ENCODE assay signal across 26 mouse cellular contexts in the genomic region with DNA sequence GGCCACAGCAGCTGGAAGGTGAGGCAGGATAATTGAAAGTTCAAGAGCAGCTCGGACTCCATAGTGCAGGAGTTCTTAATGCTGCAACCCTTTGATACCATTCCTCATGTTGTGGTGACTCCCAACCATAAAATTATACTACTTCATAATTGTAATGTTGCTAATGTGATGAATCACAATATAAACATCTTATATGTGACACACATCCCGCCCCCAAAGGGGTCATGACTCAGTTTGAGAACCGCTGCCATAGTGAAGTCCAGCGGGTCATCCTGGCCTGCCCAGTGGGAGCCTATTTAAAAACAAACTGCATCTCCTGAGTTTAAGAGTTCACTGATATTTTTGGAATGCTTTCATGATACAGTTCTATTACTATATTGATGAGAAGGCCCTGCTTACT.
"Had no signal": no experiment of that assay in that cellular context is flagged by ENCODE, and none has a peak within 500 bp of the region (broad histone marks: within the 10 kb centered on the region; RNA-seq: fewer than 3 reads in every experiment).

No protein-coding gene starts in this region.

- H3K27ac ChIP-seq: embryonic facial prominence, embryonic 10.5 days; embryonic facial prominence, embryonic 12.5 days; embryonic facial prominence, embryonic 13.5 days; embryonic facial prominence, embryonic 15.5 days; forebrain, embryonic 10.5 days; forebrain, embryonic 12.5 days; forebrain, embryonic 13.5 days; forebrain, embryonic 15.5 days; gastrocnemius, adult 2 months; heart, adult 2 months had no signal

- H3K36me3 ChIP-seq: embryonic facial prominence, embryonic 10.5 days; embryonic facial prominence, embryonic 12.5 days; embryonic facial prominence, embryonic 13.5 days; embryonic facial prominence, embryonic 15.5 days; forebrain, embryonic 10.5 days; forebrain, embryonic 12.5 days; forebrain, embryonic 15.5 days had no signal

- H3K27me3 ChIP-seq: embryonic facial prominence, embryonic 15.5 days; forebrain, embryonic 13.5 days; forebrain, embryonic 15.5 days had no signal

- H3K4me1 ChIP-seq: embryonic facial prominence, embryonic 10.5 days; embryonic facial prominence, embryonic 12.5 days; embryonic facial prominence, embryonic 13.5 days; embryonic facial prominence, embryonic 15.5 days; forebrain, embryonic 12.5 days; forebrain, embryonic 13.5 days; forebrain, embryonic 15.5 days had no signal

- H3K4me2 ChIP-seq: embryonic facial prominence, embryonic 12.5 days; embryonic facial prominence, embryonic 13.5 days; embryonic facial prominence, embryonic 15.5 days; forebrain, embryonic 12.5 days; forebrain, embryonic 13.5 days; forebrain, embryonic 15.5 days had no signal

- H3K9ac ChIP-seq: embryonic facial prominence, embryonic 12.5 days; embryonic facial prominence, embryonic 13.5 days; embryonic facial prominence, embryonic 15.5 days; forebrain, embryonic 12.5 days; forebrain, embryonic 13.5 days; forebrain, embryonic 15.5 days; forebrain, postnatal 0 days had no signal

- H3K9me3 ChIP-seq: embryonic facial prominence, embryonic 10.5 days; embryonic facial prominence, embryonic 12.5 days; embryonic facial prominence, embryonic 13.5 days; embryonic facial prominence, embryonic 15.5 days; forebrain, embryonic 10.5 days; forebrain, embryonic 12.5 days; forebrain, embryonic 13.5 days; forebrain, embryonic 15.5 days had no signal

- DNase-seq: cerebellum, adult 9-11 months; cerebellum, postnatal 10 days; cerebellum, postnatal 14 days; cerebellum, postnatal 25 days; cerebellum, postnatal 36 days; embryo, embryonic 11 days; forebrain, postnatal 0 days; gastrocnemius, adult 2 months; gastrocnemius, postnatal 10 days; gastrocnemius, postnatal 14 days; gastrocnemius, postnatal 25 days; gastrocnemius, postnatal 36 days; heart, adult 11 months; heart, adult 18-20 months; heart, adult 2 months had no signal

- H3K4me3 ChIP-seq: embryonic facial prominence, embryonic 10.5 days; embryonic facial prominence, embryonic 12.5 days; embryonic facial prominence, embryonic 13.5 days; embryonic facial prominence, embryonic 15.5 days; erythroblast, embryonic 14.5 days; forebrain, embryonic 10.5 days; forebrain, embryonic 12.5 days; forebrain, embryonic 13.5 days; forebrain, embryonic 15.5 days; gastrocnemius, adult 2 months; heart, adult 2 months had no signal

- ATAC-seq: forebrain, embryonic 13.5 days; forebrain, embryonic 14.5 days; forebrain, embryonic 15.5 days; forebrain, embryonic 16.5 days; forebrain, postnatal 0 days had no signal
